In the genomic region with DNA sequence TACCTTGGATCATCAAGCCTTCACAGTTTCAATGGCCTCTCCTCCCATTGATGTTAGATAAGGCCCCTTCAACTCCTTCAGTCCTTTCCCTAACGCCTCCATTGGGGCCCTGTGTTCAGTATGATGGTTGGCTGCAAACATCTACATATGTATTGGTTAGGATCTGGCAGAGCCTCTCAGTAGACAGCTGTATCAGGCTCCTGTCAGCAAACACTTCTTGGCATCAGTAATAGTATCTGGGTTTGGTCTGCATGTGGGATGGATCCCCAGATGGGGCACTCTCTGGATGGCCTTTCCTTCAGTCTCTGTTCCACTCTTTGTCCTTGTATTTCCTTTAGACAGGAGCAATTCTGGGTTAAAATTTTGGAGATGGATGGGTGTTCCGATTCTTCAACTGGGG, we compare ENCODE assay signal across 20 mouse cellular contexts.
DNase-seq lines count a peak whose midpoint lies in the region; TF ChIP-seq lines count a peak whose summit lies in the region.
"Had no signal": no experiment of that assay in that cellular context is flagged by ENCODE, and none has a peak within 500 bp of the region (broad histone marks: within the 10 kb centered on the region; RNA-seq: fewer than 3 reads in every experiment).

No protein-coding gene starts in this region.

- WGBS in heart, embryonic 10.5 days, result 85% methylated on average over 2 of the region's 2 CpGs
- WGBS in limb, embryonic 10.5 days, result 90% methylated on average over 2 of the region's 2 CpGs

- peak overlapping the region; percentile 76; the same call in 1 of the 2 replicates for H3K27ac ChIP-seq in gastrocnemius, adult 2 months
- H3K27ac ChIP-seq in heart, embryonic 10.5 days, result no peak overlapping the region
- no peak overlapping the region for H3K27ac ChIP-seq in limb, embryonic 10.5 days
- H3K27ac ChIP-seq: embryonic facial prominence, embryonic 10.5 days; embryonic facial prominence, embryonic 12.5 days; forebrain, embryonic 13.5 days had no signal

- H3K9me3 ChIP-seq in heart, embryonic 10.5 days, result no peaks in the 10 kb centered on the region
- no peaks in the 10 kb centered on the region for H3K9me3 ChIP-seq in limb, embryonic 10.5 days (replicated peaks)
- H3K9me3 ChIP-seq: embryonic facial prominence, embryonic 12.5 days; forebrain, embryonic 13.5 days had no signal

- no peaks in the 10 kb centered on the region for H3K36me3 ChIP-seq in heart, embryonic 10.5 days
- H3K36me3 ChIP-seq in limb, embryonic 10.5 days, result no peaks in the 10 kb centered on the region
- H3K36me3 ChIP-seq: embryonic facial prominence, embryonic 10.5 days; embryonic facial prominence, embryonic 12.5 days; G1E had no signal

- intact Hi-C loops in gastrocnemius, adult 2 months (cut with DNase I), result no loop called here

- no peaks in the 10 kb centered on the region for H3K27me3 ChIP-seq in heart, embryonic 10.5 days (ENCODE audit: insufficient read depth, poor library complexity, severe bottlenecking)
- H3K27me3 ChIP-seq in limb, embryonic 10.5 days (ENCODE audit: low read depth, poor library complexity, severe bottlenecking), result no peaks in the 10 kb centered on the region
- H3K27me3 ChIP-seq: embryonic facial prominence, embryonic 12.5 days; forebrain, embryonic 13.5 days had no signal

- no peak overlapping the region for H3K4me3 ChIP-seq in gastrocnemius, adult 2 months
- no peak overlapping the region for H3K4me3 ChIP-seq in heart, embryonic 10.5 days
- no peak overlapping the region for H3K4me3 ChIP-seq in limb, embryonic 10.5 days
- H3K4me3 ChIP-seq: embryonic facial prominence, embryonic 10.5 days; embryonic facial prominence, embryonic 12.5 days; forebrain, embryonic 13.5 days had no signal

- no peak for DNase-seq in gastrocnemius, adult 2 months
- no peak for DNase-seq in gastrocnemius, adult 8-10 months (ENCODE audit: low spot score in 2 of 2)
- peak; percentile 51 for DNase-seq in heart, embryonic 10.5 days (ENCODE audit: low spot score)
- DNase-seq in heart, postnatal 4 days, result no peak
- peak; percentile 6 for DNase-seq in testis, postnatal 10 days (ENCODE audit: low spot score)
- no peak for DNase-seq in testis, postnatal 14 days (ENCODE audit: low spot score)
- DNase-seq in limb, embryonic 10.5 days (ENCODE audit: low spot score), result peak; percentile 7
- DNase-seq: adrenal gland, adult 8-10 months; adrenal gland, postnatal 14 days; adrenal gland, postnatal 36 days; B cell, adult 2 months; cerebellum, adult 11-12 months; cerebellum, adult 2 months; cerebellum, adult 9-10 months; cerebellum, postnatal 10 days; cerebellum, postnatal 25 days had no signal

- no peaks in the 10 kb centered on the region for H3K4me1 ChIP-seq in heart, embryonic 10.5 days
- 0 out of 2 replicates have a peak, but pooled peaks cover 6% of the 10 kb centered on the region for H3K4me1 ChIP-seq in limb, embryonic 10.5 days
- H3K4me1 ChIP-seq: forebrain, embryonic 13.5 days had no signal

- TF ChIP-seq CTCF in gastrocnemius, adult 2 months (IDR thresholded peaks at IDR 0.05), result no peak

Comparison
In these comparisons a context has a peak if more than half of its experiments do, and no peak if none do; other contexts are left out.
1. DNase-seq: peak in heart, embryonic 10.5 days (single experiment), testis, postnatal 10 days (single experiment) and limb, embryonic 10.5 days (single experiment); none in gastrocnemius, adult 2 months (single experiment), gastrocnemius, adult 8-10 months (0 of 2), heart, postnatal 4 days (single experiment) and testis, postnatal 14 days (single experiment).